Mouse (Mus musculus): ENCODE data around the gene Rufy2. TPM values are rescaled to one million over a fixed set of nuclear protein-coding genes. Genes with fewer than 3 reads are reported as not detected.

Rufy2 gene
- polyA plus RNA-seq, 1 experiment from 2014 or later = 61.5 TPM

DNA sequence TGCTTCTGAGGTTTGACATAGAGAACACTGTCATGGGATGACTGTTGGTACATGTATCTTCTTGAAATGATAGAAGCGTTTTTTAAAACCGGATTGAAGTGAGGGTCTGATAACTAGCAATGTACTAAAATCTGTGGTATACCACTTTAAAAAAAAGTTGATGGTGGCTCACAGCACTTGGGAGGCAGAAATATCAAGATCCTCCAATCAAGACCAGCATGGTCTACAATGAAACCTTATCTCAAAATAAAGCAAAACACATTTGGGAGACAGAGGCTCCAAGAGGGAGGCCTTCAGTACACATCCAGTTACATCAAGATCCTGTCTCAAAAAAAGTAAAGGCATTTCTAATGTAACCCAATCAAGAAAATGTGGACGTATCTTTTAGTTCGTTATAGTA lies 41.7 kb downstream of the Rufy2 start:
- Histone ChIP-seq H3K9ac (replicated peaks) (peak overlapping the region; percentile 89; the same call in 1 of the 2 replicates), H3K4me3 (replicated peaks) (peak overlapping the region; percentile 76), H3K27me3 (replicated peaks) (no peaks in the 10 kb centered on the region), H3K27ac (replicated peaks) (no peak overlapping the region), H3K4me1 (peaks cover 49% of the 10 kb centered on the region), H3K9me3 (replicated peaks) (no peaks in the 10 kb centered on the region), H3K36me3 (peaks cover 11% of the 10 kb centered on the region), H3K4me2 (peak overlapping the region; percentile 67)
- 45% methylated on average over 4 of the region's 4 CpGs for WGBS
- ATAC-seq (ENCODE audit: low FRiP score) = no peak

- no peaks in the 10 kb centered on the region for H3K27me3 ChIP-seq (replicated peaks)
- H3K4me1 ChIP-seq = peaks cover 55% of the 10 kb centered on the region
- no peaks in the 10 kb centered on the region for H3K9me3 ChIP-seq (replicated peaks)
- H3K36me3 ChIP-seq = peaks cover 4% of the 10 kb centered on the region; the same call in 1 of the 2 replicates
- WGBS = under 1% methylated on average over 27 of the region's 27 CpGs
- H3K4me3 ChIP-seq (replicated peaks) = peak overlapping the region; percentile 76
- peak overlapping the region; percentile 89 for H3K9ac ChIP-seq (replicated peaks)
- peak overlapping the region; percentile 100 for H3K27ac ChIP-seq (replicated peaks)
- no peak for ATAC-seq (ENCODE audit: low FRiP score)
- peak overlapping the region; percentile 67 for H3K4me2 ChIP-seq
Measured at GRCm38 (mm10) chr10:63022541-63023120, 42.6 kb downstream of the Rufy2 start.

DNA sequence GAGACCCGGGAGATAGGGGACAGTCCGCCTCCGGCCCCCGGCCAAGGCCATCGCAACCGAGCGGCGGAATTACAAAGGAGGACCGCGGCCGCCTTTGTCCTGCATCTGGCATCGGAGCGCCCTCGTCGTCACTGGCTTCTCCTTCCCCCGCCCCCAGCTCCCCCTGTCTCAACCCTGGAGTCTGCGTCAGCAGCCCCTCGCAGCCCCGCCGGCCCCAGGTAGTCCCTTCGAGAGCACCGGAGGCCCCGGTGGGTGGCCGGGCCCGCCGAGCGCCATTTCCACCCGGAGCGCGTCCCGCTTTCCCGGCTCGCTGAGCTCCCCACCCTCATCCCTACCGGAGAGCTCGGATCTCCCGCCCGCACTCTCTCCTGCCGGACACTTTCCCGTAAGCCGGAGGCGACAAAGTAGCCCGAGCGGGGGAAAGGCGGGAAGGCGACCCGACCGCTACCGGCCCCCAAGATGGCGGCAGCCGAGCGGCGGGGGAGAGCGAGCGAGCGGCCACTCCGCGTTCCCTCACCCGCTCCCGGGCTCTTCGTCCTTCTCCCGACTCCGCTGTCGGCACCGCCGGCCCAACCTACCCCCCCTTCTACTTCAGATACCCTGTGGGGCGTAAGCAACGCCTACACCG lies 43.2 kb downstream of the Rufy2 start:
- ATAC-seq (ENCODE audit: low FRiP score) = peak; percentile 37

DNA sequence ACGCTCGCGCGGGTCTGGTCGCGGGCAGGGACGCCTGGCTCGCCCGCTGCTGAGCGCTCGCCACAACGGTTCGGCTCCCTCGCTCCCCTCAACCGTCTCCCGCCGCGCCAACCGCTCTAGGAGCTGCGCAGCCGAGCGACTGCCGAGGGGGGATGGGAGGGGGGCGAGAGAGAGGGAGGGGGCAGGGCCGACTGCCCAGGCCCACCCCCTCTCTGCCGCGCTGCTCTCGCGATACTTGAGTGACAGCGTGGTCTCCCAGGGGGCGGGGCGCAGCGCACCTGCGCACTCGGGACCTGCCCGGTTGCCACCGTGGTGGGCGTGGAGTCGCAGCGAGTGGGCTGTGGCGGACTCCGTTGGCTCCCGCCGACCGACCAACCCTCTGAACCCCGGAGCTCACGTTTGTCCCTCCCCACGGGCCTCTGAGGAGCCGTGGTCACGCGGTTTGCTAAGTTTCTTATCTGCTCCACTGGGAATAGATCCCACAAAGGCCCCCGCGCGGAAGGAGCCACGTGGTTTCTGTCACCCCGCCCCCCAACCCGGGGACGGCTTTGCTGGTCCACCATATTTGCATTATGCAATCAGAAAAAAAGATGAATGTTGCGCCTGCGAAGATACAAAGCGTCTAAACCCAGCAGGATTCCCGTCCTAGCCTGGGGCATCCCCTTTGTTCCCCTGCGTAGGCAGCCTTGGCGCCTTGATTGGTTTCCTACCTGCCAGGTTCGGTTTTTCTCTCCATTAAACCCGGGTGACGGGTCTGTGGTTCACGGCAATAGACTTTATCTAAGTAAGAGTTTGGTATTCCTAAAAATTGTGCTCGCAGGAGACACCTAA lies 43.9 kb downstream of the Rufy2 start, which contains the start of the genes Hnrnph3 and Pbld2:
Gene Hnrnph3, minus strand, starts transcription at position 469 of the 831 bp plus-strand sequence.
Gene Pbld2, plus strand, starts transcription at position 567 of the 831 bp plus-strand sequence.
- Histone ChIP-seq H3K9me3 (replicated peaks) (no peaks in the 10 kb centered on the region), H3K4me1 (peaks cover 57% of the 10 kb centered on the region), H3K27me3 (replicated peaks) (no peaks in the 10 kb centered on the region), H3K9ac (replicated peaks) (peak within 1 kb of the TSS; percentile 89), H3K27ac (replicated peaks) (peak within 1 kb of the TSS; percentile 100), H3K36me3 (no peaks in the 10 kb centered on the region), H3K4me2 (peak within 1 kb of the TSS; percentile 67), H3K4me3 (replicated peaks) (peak within 1 kb of the TSS; percentile 76)
- ATAC-seq (ENCODE audit: low FRiP score) = peak; percentile 95
- WGBS = 0% methylated on average over 54 of the region's 69 CpGs

More for the DNA sequence above, 43.2 kb downstream of the Rufy2 start:
- Histone ChIP-seq H3K9ac (replicated peaks) (peak overlapping the region; percentile 89), H3K4me3 (replicated peaks) (peak overlapping the region; percentile 76), H3K9me3 (replicated peaks) (no peaks in the 10 kb centered on the region), H3K4me2 (peak overlapping the region; percentile 67), H3K27ac (replicated peaks) (peak overlapping the region; percentile 100), H3K4me1 (peaks cover 55% of the 10 kb centered on the region), H3K27me3 (replicated peaks) (no peaks in the 10 kb centered on the region), H3K36me3 (no peaks in the 10 kb centered on the region)
- under 1% methylated on average over 63 of the region's 68 CpGs for WGBS

DNA sequence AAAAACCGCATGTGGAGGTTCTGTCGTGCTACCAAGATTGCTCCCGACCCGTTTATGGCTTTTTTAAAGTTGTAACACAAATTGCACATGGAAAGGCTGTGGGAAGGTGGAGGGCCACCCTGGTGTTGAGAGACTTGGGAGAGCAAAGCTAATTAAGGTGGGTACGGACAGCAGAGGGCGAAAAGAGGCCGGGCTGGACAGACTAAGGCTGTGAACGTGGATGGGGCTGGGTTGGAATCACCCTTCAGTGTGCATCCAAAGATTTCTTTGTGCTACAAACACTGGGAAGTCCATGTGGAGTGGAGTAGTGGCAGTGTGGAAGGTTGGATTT lies 44.5 kb downstream of the Rufy2 start:
- peaks cover 53% of the 10 kb centered on the region for H3K4me1 ChIP-seq
- peak overlapping the region; percentile 67 for H3K4me2 ChIP-seq
- peak overlapping the region; percentile 76 for H3K4me3 ChIP-seq (replicated peaks)
- WGBS = 0% methylated on average over 8 of the region's 8 CpGs
- no peaks in the 10 kb centered on the region for H3K9me3 ChIP-seq (replicated peaks)
- H3K27ac ChIP-seq (replicated peaks) = peak overlapping the region; percentile 100
- ATAC-seq (ENCODE audit: low FRiP score) = peak; percentile 54; the same call in 1 of the 2 replicates
- no peaks in the 10 kb centered on the region for H3K27me3 ChIP-seq (replicated peaks)
- peak overlapping the region; percentile 89 for H3K9ac ChIP-seq (replicated peaks)
- no peaks in the 10 kb centered on the region for H3K36me3 ChIP-seq

DNA sequence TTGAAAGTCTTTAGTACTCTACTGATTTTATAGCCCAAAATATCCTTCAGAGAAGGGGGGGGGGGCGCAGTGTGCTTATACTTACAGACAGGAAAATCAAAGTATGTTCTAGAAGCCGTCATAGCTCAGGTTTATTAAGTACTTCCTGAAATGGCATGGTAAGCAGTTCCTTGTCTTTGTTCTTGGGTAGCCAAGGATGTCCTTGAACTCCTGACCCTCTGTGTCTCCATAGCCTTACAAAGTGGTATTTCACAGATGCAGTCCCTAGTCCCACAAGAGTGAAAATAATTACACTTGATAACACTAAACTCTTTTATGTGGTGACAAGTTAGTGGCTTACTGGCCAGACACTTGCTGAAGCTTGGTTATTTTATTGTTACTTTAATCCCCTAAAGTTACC lies 45.0 kb downstream of the Rufy2 start:
- Histone ChIP-seq H3K27me3 (replicated peaks) (no peaks in the 10 kb centered on the region), H3K27ac (replicated peaks) (peak overlapping the region; percentile 100), H3K4me1 (peaks cover 52% of the 10 kb centered on the region), H3K4me3 (replicated peaks) (peak overlapping the region; percentile 76), H3K9me3 (replicated peaks) (no peaks in the 10 kb centered on the region), H3K9ac (replicated peaks) (peak overlapping the region; percentile 89; the same call in 1 of the 2 replicates), H3K4me2 (peak overlapping the region; percentile 67), H3K36me3 (no peaks in the 10 kb centered on the region)
- 28% methylated on average over 2 of the region's 2 CpGs for WGBS
- ATAC-seq (ENCODE audit: low FRiP score) = no peak

GRCm38 (mm10) chr10:63025491-63026011 lies 45.5 kb downstream of the Rufy2 start:
- H3K4me3 ChIP-seq (replicated peaks) = 0 out of 2 replicates have a peak overlapping the region, but pooled peaks have one; percentile 5
- H3K4me2 ChIP-seq = peak overlapping the region; percentile 67
- peaks cover 47% of the 10 kb centered on the region for H3K4me1 ChIP-seq
- H3K9ac ChIP-seq (replicated peaks) = no peak overlapping the region
- no peak for ATAC-seq (ENCODE audit: low FRiP score)
- WGBS = 10% methylated on average over 6 of the region's 6 CpGs
- H3K27me3 ChIP-seq (replicated peaks) = no peaks in the 10 kb centered on the region
- peak overlapping the region; percentile 100 for H3K27ac ChIP-seq (replicated peaks)
- H3K9me3 ChIP-seq (replicated peaks) = no peaks in the 10 kb centered on the region
- no peaks in the 10 kb centered on the region for H3K36me3 ChIP-seq

- Histone ChIP-seq H3K9ac (replicated peaks) (0 out of 2 replicates have a peak overlapping the region, but pooled peaks have one; percentile 6), H3K9me3 (replicated peaks) (no peaks in the 10 kb centered on the region), H3K4me1 (peaks cover 40% of the 10 kb centered on the region), H3K4me3 (replicated peaks) (no peak overlapping the region), H3K36me3 (no peaks in the 10 kb centered on the region), H3K27ac (replicated peaks) (peak overlapping the region; percentile 100), H3K27me3 (replicated peaks) (no peaks in the 10 kb centered on the region), H3K4me2 (peak overlapping the region; percentile 67)
- ATAC-seq (ENCODE audit: low FRiP score) = no peak
- WGBS = 7% methylated on average over 8 of the region's 8 CpGs
Measured at GRCm38 (mm10) chr10:63026156-63026794, 46.3 kb downstream of the Rufy2 start.

DNA sequence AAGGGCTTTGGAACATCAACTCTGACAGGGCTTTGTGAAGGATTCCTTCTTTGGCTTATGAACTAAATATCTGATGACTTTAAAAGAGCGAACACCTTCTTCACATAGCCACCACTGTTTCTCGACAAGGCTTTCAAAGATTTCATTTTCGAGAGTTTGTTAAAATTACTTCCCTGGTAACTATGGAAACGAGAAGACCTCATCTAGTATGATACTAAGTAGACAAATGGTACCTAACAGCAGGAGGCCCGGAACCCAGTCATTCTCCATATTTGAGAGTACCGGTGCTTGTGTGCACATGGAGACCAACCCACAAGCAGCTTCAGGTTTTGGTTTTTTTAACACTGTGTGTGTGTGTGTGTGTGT lies 46.8 kb downstream of the Rufy2 start:
- no peak for ATAC-seq (ENCODE audit: low FRiP score)
- no peaks in the 10 kb centered on the region for H3K27me3 ChIP-seq (replicated peaks)
- no peaks in the 10 kb centered on the region for H3K9me3 ChIP-seq (replicated peaks)
- H3K4me2 ChIP-seq = peak overlapping the region; percentile 67
- 35% methylated on average over 6 of the region's 6 CpGs for WGBS
- H3K9ac ChIP-seq (replicated peaks) = no peak overlapping the region
- peak overlapping the region; percentile 100 for H3K27ac ChIP-seq (replicated peaks)
- peaks cover 35% of the 10 kb centered on the region for H3K4me1 ChIP-seq
- no peaks in the 10 kb centered on the region for H3K36me3 ChIP-seq
- H3K4me3 ChIP-seq (replicated peaks) = no peak overlapping the region

DNA sequence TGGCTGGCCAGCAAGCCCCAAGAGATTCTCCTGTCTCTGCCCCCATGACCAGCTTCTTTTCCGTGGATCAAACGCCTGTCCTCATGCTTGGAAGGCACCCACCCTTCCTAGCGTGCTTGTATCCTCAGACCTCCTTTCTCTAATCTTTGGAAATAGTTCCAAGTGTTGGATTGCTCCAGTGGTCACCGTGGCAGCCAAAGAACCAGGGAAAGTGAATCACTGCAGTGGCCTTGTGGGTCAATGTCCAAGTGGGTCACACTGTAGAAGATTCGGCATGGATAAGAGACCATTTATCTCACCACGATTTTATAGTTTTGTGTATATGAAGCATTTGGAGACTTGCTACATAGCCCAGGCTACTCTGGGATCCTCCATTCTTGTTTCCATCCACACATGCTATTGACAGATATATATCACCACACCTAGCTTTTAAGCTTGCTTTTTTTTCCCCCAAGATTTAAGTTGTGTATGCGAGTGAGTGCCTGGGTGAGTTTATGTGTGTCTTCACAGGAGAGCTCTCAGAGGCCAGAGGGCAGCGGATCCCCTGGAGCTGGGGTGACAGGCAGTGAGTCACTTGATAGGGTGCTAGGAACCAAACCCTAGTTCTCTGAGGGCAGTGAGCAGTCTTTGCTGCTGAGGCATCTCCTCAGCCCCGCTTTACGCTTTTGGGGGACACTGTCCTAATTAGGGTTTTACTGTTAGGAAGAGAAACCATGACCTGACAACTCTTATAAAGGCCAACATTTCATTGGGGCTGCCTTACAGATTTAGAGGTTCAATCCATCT lies 47.5 kb downstream of the Rufy2 start:
- WGBS = 83% methylated on average over 10 of the region's 10 CpGs
- Histone ChIP-seq H3K9me3 (replicated peaks) (no peaks in the 10 kb centered on the region), H3K27ac (replicated peaks) (peak overlapping the region; percentile 100), H3K4me1 (peaks cover 31% of the 10 kb centered on the region), H3K36me3 (no peaks in the 10 kb centered on the region), H3K4me3 (replicated peaks) (no peak overlapping the region), H3K27me3 (replicated peaks) (no peaks in the 10 kb centered on the region), H3K9ac (replicated peaks) (no peak overlapping the region), H3K4me2 (peak overlapping the region; percentile 67; the same call in 1 of the 2 replicates)
- ATAC-seq (ENCODE audit: low FRiP score) = no peak
